Mouse (Mus musculus): ENCODE results near the gene Hist1h2bh. TPM values are rescaled to one million over a fixed set of nuclear protein-coding genes. Genes with fewer than 3 reads are reported as not detected.

The Hist1h2bh gene
- polyA plus RNA-seq, 1 experiment from 2014 or later = 0.29 TPM

Other genes starting within 250 kb of the Hist1h2bh start
- 32.3 TPM for gene Zfp322a, start 174.2 kb downstream of the Hist1h2bh start, polyA plus RNA-seq (2017; shearing (Covaris generic))
- gene Abt1, start 119.5 kb downstream of the Hist1h2bh start, polyA plus RNA-seq (2017; shearing (Covaris generic)) = 12.4 TPM
- not detected for gene Btn1a1, start 77.5 kb downstream of the Hist1h2bh start, polyA plus RNA-seq (2017; shearing (Covaris generic))
- not detected for gene Btn2a2, start 54.5 kb downstream of the Hist1h2bh start, polyA plus RNA-seq (2017; shearing (Covaris generic))
- 4.6 TPM for gene Hist1h4h, start 12.3 kb downstream of the Hist1h2bh start, polyA plus RNA-seq (2017; shearing (Covaris generic))
- not detected for gene Hist1h2af, start 9.5 kb downstream of the Hist1h2bh start, polyA plus RNA-seq (2017; shearing (Covaris generic))
- not detected for gene Hist1h3g, start 8.0 kb downstream of the Hist1h2bh start, polyA plus RNA-seq (2017; shearing (Covaris generic))
- 0.24 TPM for gene Hist1h3f, start 660 bp upstream of the Hist1h2bh start, polyA plus RNA-seq (2017; shearing (Covaris generic))
- not detected for gene Hist1h4f, start 8.3 kb upstream of the Hist1h2bh start, polyA plus RNA-seq (2017; shearing (Covaris generic))
- 0.40 TPM for gene Hist1h1d, start 9.9 kb upstream of the Hist1h2bh start, polyA plus RNA-seq (2017; shearing (Covaris generic))
- 0.90 TPM for gene Hist1h3e, start 19.0 kb upstream of the Hist1h2bh start, polyA plus RNA-seq (2017; shearing (Covaris generic))
- 1.6 TPM for gene Hist1h2ae, start 27.8 kb upstream of the Hist1h2bh start, polyA plus RNA-seq (2017; shearing (Covaris generic))
- gene Hist1h2bg, start 28.0 kb upstream of the Hist1h2bh start, polyA plus RNA-seq (2017; shearing (Covaris generic)) = 2.2 TPM
- 1.3 TPM for gene Hist1h2bf, start 30.8 kb upstream of the Hist1h2bh start, polyA plus RNA-seq (2017; shearing (Covaris generic))
- gene Hist1h2ad, start 31.0 kb upstream of the Hist1h2bh start, polyA plus RNA-seq (2017; shearing (Covaris generic)) = not detected
- gene Hist1h3d, start 32.4 kb upstream of the Hist1h2bh start, polyA plus RNA-seq (2017; shearing (Covaris generic)) = not detected
- gene Hist1h4d, start 38.2 kb upstream of the Hist1h2bh start, polyA plus RNA-seq (2017; shearing (Covaris generic)) = 32.4 TPM
- 5.6 TPM for gene Hist1h2be, start 77.7 kb upstream of the Hist1h2bh start, polyA plus RNA-seq (2017; shearing (Covaris generic))
- 16.6 TPM for gene Hist1h1e, start 79.2 kb upstream of the Hist1h2bh start, polyA plus RNA-seq (2017; shearing (Covaris generic))
- gene Hist1h2ac, start 140.6 kb upstream of the Hist1h2bh start, polyA plus RNA-seq (2017; shearing (Covaris generic)) = 0.23 TPM
- 8.8 TPM for gene Hist1h2bc, start 140.8 kb upstream of the Hist1h2bh start, polyA plus RNA-seq (2017; shearing (Covaris generic))
- gene Hist1h1t, start 152.4 kb upstream of the Hist1h2bh start, polyA plus RNA-seq (2017; shearing (Covaris generic)) = not detected
- gene Hist1h4c, start 155.1 kb upstream of the Hist1h2bh start, polyA plus RNA-seq (2017; shearing (Covaris generic)) = 2.7 TPM
- 2.8 TPM for gene Hfe, start 167.5 kb upstream of the Hist1h2bh start, polyA plus RNA-seq (2017; shearing (Covaris generic))
- 17.4 TPM for gene Hist1h1c, start 195.4 kb upstream of the Hist1h2bh start, polyA plus RNA-seq (2017; shearing (Covaris generic))
- 0.50 TPM for gene Hist1h3c, start 202.2 kb upstream of the Hist1h2bh start, polyA plus RNA-seq (2017; shearing (Covaris generic))
- gene Hist1h2bb, start 203.3 kb upstream of the Hist1h2bh start, polyA plus RNA-seq (2017; shearing (Covaris generic)) = 2.5 TPM
- gene Hist1h2ab, start 207.7 kb upstream of the Hist1h2bh start, polyA plus RNA-seq (2017; shearing (Covaris generic)) = 0.79 TPM
- gene Hist1h3b, start 208.9 kb upstream of the Hist1h2bh start, polyA plus RNA-seq (2017; shearing (Covaris generic)) = not detected
- 11.3 TPM for gene Hist1h4b, start 213.6 kb upstream of the Hist1h2bh start, polyA plus RNA-seq (2017; shearing (Covaris generic))
- not detected for gene Hist1h4a, start 217.8 kb upstream of the Hist1h2bh start, polyA plus RNA-seq (2017; shearing (Covaris generic))
- gene Hist1h3a, start 219.0 kb upstream of the Hist1h2bh start, polyA plus RNA-seq (2017; shearing (Covaris generic)) = 1.9 TPM
- 0.95 TPM for gene Hist1h1a, start 220.3 kb upstream of the Hist1h2bh start, polyA plus RNA-seq (2017; shearing (Covaris generic))
- not detected for gene Trim38, start 226.5 kb upstream of the Hist1h2bh start, polyA plus RNA-seq (2017; shearing (Covaris generic))

Measured in inflammation-experienced regulatory T-cells, adult 16 weeks (primary cell).